Mouse (Mus musculus) embryo, embryonic 11.5 days (tissue): Measurements from ENCODE around the gene Gtsf2.

ENCODE experiments used
- DNase-seq: peaks from one replicate; pipeline ENCODE4 v3.0.0-alpha.2; 2012; ENCODE audit warnings: low read depth, low spot score

Gene Gtsf2

DNA sequence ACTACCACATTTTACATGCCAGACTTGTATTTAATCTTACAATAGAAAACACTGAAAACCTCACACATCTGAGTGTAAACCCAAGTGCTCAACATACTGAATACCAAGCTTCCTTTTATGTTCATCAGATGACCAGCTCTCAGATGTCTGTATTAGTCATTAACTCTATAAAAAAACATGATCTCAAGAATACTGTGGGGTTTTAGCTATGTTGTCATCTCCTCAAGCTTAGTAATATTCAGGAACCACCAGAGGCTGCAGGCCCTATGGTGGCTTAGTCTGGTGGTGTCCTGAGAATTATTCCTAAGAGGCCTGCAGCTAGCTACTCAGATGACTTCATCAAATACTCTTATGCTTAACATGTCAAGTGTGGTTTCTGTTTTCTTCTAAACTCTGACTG lies 54.7 kb downstream of the Gtsf2 start:
- DNase-seq: no peak
